Mouse (Mus musculus): ENCODE data around the gene Hes2.
A peak's percentile ranks its signal among the peaks of the same experiment; 100 is the strongest.

The Hes2 gene

GRCm38 (mm10) chr4:152160748-152161147 is 2.1 kb downstream of the Hes2 start:
- peak; percentile 71 for DNase-seq

- DNase-seq = peak; percentile 52
Measured at GRCm38 (mm10) chr4:152161601-152162000, 2.9 kb downstream of the Hes2 start.

GRCm38 (mm10) chr4:152162748-152163147 is 4.1 kb downstream of the Hes2 start:
- no peak for DNase-seq

- peak; percentile 82 for DNase-seq
Measured at GRCm38 (mm10) chr4:152165036-152165931, 6.6 kb downstream of the Hes2 start.

DNA sequence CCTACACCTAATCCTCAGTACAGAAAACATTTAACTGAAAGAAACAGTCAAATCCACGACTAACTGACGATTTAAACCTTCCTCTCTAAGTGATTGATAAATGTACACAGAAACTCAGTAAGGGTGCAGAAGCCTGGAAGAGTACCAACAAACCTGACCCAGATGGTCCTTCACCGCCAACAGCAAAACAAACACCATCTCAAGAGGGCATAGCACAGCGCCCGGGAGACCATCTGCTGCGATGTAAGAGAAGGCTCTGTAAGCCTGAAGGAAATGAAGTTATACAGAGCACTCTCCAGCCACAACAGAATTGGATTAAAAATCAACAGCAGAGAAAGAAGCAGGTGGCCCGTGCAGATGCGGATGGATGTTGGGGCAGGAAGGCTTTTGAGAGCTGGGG is 9.4 kb downstream of the Hes2 start:
- DNase-seq = no peak

GRCm38 (mm10) chr4:152169103-152169502 is 10.4 kb downstream of the Hes2 start:
- DNase-seq = no peak

GRCm38 (mm10) chr4:152170286-152170685 is 11.6 kb downstream of the Hes2 start:
- DNase-seq = no peak

DNA sequence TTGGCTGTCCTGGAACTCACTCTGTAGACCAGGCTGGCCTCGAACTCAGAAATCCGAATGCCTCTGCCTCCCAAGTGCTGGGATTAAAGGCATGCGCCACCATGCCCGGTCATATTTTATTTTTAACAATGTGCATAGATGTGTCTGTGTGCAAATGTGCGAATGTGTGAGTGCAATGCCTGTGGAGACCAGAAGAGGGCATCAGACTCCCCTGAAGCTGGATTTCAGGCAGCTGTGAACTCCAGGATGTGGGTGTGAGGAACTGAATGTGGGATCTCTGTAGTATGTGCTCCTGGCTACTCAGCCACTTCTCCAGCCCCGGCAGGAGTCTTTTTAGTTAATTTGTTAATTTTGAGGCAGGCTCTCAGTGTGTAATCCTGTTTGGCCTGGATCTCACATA is 12.9 kb downstream of the Hes2 start:
- DNase-seq = no peak

DNA sequence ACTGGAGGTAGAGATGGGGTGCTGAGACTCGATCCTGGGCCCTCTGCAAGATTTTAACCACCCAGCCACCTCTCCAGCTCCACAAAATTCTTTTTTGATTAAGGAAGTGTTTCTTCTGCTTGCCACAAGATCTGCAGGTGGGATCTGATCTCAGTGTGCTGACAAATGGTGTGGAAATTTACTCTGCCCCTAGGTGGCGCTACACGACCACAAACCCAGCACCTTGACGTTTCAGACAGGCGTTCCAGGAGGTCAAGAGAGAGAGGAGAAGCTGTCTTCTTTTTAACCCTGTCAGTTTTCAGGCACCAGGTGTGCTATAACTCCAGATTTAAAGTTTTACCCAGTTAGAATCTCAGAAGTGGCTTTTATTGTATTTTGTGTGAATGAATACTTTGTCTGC is 14.4 kb downstream of the Hes2 start:
- DNase-seq = peak; percentile 86

- DNase-seq = no peak
Measured at GRCm38 (mm10) chr4:152173956-152174355, 15.3 kb downstream of the Hes2 start.

DNA sequence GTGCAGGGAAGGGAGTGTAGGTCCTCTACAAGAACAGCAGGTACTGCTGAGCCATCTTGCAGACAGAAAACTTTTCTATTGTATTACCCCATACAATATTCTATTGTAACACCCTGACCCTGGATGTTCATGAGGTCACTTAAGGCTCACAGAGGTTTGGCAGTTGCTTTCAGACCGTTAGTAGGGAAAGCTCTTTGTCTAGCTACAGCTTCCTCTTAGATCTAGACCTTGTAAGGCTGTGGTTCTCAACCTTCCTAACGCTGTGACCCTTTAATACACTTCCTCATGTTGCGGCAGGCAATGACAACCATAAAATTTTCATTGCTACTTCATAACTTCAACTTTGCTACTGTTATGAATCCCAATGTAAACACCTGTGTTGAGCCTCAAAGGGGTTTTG is 18.0 kb downstream of the Hes2 start:
- DNase-seq = no peak

DNA sequence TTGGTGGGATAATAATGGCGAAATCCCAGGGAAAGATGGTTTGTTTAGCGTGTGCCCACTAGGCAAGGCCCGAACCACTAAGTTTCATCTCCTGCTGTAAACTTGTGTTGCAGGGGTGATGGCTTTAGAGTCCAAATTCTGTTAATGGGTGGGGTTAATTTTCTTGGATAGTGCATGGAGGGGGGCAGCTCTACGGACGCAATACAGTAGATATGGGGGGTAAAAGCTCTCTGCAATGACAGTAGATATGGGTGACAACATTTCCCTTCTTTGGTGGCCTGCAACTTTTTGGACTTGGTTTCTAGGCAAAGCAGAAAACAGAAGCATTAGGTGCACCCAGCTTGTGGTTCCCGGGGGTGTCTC is 18.5 kb downstream of the Hes2 start:
- no peak for DNase-seq

- peak; percentile 91 for DNase-seq
Measured at GRCm38 (mm10) chr4:152177537-152178343, 19.1 kb downstream of the Hes2 start, which contains the start of gene Acot7. TSS of gene Acot7 (plus strand) at chr4:152178134.

DNA sequence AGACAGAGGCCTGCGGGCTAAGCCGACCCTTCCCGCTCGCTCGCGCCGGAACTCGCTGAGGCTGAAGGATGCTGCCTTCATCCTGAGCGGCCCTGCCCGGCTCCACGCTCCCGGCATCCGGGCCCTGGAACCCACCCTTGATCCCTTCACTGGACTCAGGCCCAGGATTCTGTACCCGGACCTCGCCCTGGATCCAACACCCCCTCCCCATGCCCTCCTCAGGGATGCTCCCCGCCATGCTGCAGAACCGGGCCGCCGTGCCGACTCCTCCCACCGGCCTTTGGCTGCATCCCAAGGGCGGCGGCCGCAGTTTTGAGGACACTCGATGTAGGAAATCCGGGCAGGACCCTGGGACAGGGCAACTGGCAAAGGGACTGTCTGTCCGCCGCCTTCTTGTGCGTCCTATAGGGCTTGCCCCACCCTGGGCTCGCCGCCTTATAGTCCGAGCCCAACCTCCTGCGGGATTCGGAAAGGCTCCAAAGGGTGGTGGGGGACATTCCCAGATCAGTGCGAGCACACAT is 19.7 kb downstream of the Hes2 start:
- peak; percentile 45 for DNase-seq

- DNase-seq = no peak
Measured at GRCm38 (mm10) chr4:152178916-152179705, 20.4 kb downstream of the Hes2 start.

DNA sequence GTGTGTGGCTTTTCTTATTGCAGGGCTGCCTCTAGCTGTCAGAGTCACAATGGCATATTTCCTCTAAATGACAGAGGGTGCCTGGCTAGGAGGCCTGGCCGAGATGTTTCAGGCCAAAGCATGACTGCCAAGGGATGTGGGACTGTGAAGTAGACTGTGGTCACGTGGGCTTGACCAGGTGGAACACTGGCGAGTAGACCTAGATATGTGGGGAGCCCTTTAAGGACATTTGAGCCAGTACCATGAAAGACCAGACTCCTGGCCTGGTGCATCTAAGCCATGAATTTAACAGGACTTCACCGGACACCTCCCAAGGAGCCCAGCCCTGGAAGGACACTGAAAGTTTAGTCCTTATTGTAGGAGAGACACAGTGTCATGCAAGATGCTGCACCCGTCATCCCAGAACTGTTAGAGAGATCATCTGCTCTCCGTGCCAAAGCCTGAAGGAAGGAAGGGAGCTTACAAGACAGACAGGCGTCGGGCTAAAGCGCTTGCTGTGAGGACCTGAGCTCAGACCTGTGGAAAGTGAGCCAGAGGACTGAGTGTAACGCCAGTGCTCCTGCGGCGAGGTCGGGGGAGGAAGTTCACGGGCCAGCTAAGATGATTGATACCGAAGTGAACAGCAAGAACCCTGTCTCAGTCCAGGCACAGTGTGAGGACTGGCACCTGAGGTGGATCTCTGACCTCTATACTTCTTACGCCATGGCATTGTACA is 21.4 kb downstream of the Hes2 start:
- no peak for DNase-seq

DNA sequence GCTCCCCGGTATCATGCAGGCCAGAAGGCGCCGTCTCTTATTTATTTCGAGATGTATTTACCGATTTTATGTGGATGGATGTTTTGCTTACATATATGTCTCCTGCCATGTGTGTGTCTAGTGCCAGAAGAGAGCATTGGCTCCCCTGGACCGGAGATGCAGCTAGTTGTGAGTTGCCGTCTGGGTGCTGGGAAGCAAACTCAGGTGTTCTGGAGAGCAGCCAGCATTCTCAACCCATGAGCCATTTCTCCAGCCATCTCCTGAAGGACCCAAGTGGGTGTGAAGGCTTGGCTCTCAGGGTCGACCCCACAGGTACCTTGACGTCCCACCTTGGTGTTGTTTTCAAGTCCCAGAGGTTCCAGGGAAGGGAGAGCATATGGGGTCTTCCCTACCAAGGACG is 23.5 kb downstream of the Hes2 start:
- no peak for DNase-seq

DNA sequence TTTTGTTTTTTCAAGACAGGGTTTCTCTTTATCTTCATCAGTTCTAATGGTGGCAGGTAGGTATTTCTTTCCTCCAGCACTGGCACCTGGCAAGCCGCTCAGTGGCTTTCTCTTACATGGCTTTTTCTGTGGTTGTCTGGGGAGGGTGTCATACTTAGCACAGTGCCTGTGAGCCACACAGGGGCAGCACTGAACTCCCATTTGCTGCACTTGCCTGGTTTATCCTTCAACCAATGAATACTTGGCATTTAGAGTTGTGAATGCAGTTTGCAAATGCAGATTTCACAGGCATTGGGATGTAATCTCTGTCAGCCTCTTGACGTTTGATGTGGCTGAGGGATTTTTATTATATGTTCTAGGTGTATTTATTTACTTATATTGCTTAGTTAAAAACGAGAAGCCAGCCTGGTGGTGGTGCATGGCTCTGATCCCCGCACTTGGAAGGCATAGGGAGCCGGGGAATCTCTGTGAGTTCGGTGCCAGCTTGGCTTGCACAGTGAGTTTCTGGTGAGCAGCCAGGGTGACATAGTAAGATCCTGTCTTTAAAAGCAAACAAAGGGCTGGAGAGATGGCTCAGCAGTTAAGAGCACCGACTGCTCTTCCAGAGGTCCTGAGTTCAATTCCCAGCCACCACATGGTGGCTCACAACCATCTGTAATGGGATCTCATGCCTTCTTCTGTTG is 25.8 kb downstream of the Hes2 start:
- DNase-seq = no peak

GRCm38 (mm10) chr4:152185137-152185509 is 26.5 kb downstream of the Hes2 start:
- no peak for DNase-seq

DNA sequence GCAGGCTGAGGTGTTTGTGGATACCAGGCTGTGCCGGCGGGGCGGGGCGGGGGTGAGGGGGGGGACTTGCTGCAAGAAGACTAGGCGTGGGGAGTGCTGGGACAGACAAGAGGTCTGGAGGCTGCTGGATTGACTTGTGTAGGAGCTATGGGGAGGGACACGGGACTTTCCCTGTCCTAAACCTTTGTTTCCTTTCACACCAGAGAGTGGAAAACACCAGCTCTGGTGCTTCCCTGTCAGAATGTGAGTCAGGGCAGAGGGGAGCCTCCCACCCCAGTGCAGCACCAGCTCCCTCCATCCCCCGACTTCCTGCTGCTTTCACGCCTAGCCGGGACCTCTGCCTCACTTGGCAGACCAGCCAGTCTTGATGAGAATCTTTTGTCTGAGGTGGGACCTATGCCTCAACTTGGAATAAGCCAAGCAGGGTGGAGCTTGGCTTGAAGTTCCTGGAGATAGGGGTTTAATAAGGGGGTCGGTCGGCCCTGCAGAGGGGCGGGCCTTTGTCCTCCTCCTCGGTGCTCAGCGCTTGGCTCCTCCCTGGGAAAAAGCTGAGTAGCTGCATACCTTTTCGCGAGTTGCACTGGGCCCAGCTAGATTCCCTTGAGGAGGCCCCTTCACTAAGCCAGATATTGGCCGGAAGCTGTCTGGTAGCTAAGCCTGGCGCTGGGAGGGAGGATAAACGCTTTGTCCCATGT is 27.0 kb downstream of the Hes2 start:
- DNase-seq = no peak
